Mouse (Mus musculus) bone marrow, adult 2 months (tissue): ENCODE data around the gene Mamdc2.

ENCODE experiments used
- CTCF ChIP-seq: fragments of 200-500 bp; IDR thresholded peaks from 2 replicates; pipeline ENCODE4 v1.5.1; 2011; ENCODE audit warnings: low read length, control low read depth; ENCODE audit not compliant: control insufficient read depth, insufficient read depth
- POLR2A ChIP-seq: fragments of 200-500 bp; IDR thresholded peaks from 2 replicates; pipeline ENCODE4 v1.6.1; 2011; ENCODE audit warnings: low read depth, mild to moderate bottlenecking, control low read depth, low read length, borderline replicate concordance; ENCODE audit not compliant: control insufficient read depth

- TF ChIP-seq POLR2A (no peak), CTCF (no peak)
These were observed 44.4 kb upstream of the Mamdc2 start for GRCm38 (mm10) chr19:23492663-23493062.
